ENCODE assay signal across 28 mouse cellular contexts in genomic region chr12:87319229-87319628, GRCm38 (mm10). TPM values are rescaled to one million over a fixed set of nuclear protein-coding genes. Genes with fewer than 3 reads are reported as not detected.
A peak's percentile ranks its signal among the peaks of the same experiment; 100 is the strongest.
DNase-seq lines count a peak whose midpoint lies in the region; ATAC-seq and TF ChIP-seq lines count a peak whose summit lies in the region.
"Had no signal": no experiment of that assay in that cellular context is flagged by ENCODE, and none has a peak within 500 bp of the region (broad histone marks: within the 10 kb centered on the region; RNA-seq: fewer than 3 reads in every experiment).

No protein-coding gene starts in this region.

- H3K4me1 ChIP-seq in heart, embryonic 10.5 days, result no peaks in the 10 kb centered on the region
- 0 out of 2 replicates have a peak, but pooled peaks cover 3% of the 10 kb centered on the region for H3K4me1 ChIP-seq in heart, embryonic 12.5 days (replicated peaks)
- H3K4me1 ChIP-seq in ES-E14 (ENCODE audit: control insufficient read depth in 2 of 2, insufficient read depth in 2 of 2, low read length in 2 of 2, poor library complexity in 1 of 2), result peaks cover 15 to 20% of the 10 kb centered on the region in 2 experiments
- H3K4me1 ChIP-seq: embryonic facial prominence, embryonic 13.5 days; embryonic facial prominence, embryonic 15.5 days; forebrain, embryonic 10.5 days; forebrain, embryonic 12.5 days had no signal

- WGBS in heart, embryonic 10.5 days, result 81% methylated on average over 3 of the region's 3 CpGs
- WGBS in heart, embryonic 12.5 days, result 79% methylated on average over 3 of the region's 3 CpGs

- H3K4me2 ChIP-seq in heart, embryonic 12.5 days, result no peak overlapping the region
- H3K4me2 ChIP-seq: embryonic facial prominence, embryonic 13.5 days; embryonic facial prominence, embryonic 15.5 days; forebrain, embryonic 12.5 days had no signal

- H3K36me3 ChIP-seq in heart, embryonic 10.5 days, result 0 out of 2 replicates have a peak, but pooled peaks cover 13% of the 10 kb centered on the region
- H3K36me3 ChIP-seq in heart, embryonic 12.5 days, result peaks cover 19% of the 10 kb centered on the region
- peaks cover 2% of the 10 kb centered on the region for H3K36me3 ChIP-seq in ES-E14 (ENCODE audit: control insufficient read depth, insufficient read depth, low read length, poor library complexity, severe bottlenecking)
- H3K36me3 ChIP-seq: forebrain, embryonic 12.5 days had no signal

- in situ Hi-C loops in ES-E14 (cut with MboI; ENCODE audit: low sequenced_read_pairs in 2 of 2, unreplicated experiment in 2 of 2), result no loop called here

- no peak overlapping the region for H3K9ac ChIP-seq in heart, embryonic 12.5 days
- no peak overlapping the region for H3K9ac ChIP-seq in ES-E14 (ENCODE audit: insufficient read depth, low read depth, low read length, poor library complexity, severe bottlenecking)
- H3K9ac ChIP-seq: embryonic facial prominence, embryonic 13.5 days; embryonic facial prominence, embryonic 15.5 days; forebrain, embryonic 12.5 days had no signal

- no peak overlapping the region for H3K4me3 ChIP-seq in heart, embryonic 10.5 days
- H3K4me3 ChIP-seq in heart, embryonic 12.5 days, result no peak overlapping the region
- no peak overlapping the region for H3K4me3 ChIP-seq in ES-E14 (ENCODE audit: insufficient read depth in 1 of 2, low read depth in 1 of 2, low read length in 2 of 2, poor library complexity in 1 of 2, severe bottlenecking in 1 of 2)
- H3K4me3 ChIP-seq: embryonic facial prominence, embryonic 13.5 days; embryonic facial prominence, embryonic 15.5 days; erythroblast, embryonic 14.5 days; forebrain, embryonic 10.5 days; forebrain, embryonic 12.5 days had no signal

- no peak overlapping the region for H3K27ac ChIP-seq in heart, embryonic 10.5 days
- H3K27ac ChIP-seq in heart, embryonic 12.5 days (ENCODE audit: poor library complexity, severe bottlenecking), result no peak overlapping the region
- peak overlapping the region; percentile 44; the same call in 1 of the 2 replicates for H3K27ac ChIP-seq in ES-E14 (ENCODE audit: insufficient read depth, low read depth, low read length, poor library complexity, severe bottlenecking)
- H3K27ac ChIP-seq: embryonic facial prominence, embryonic 13.5 days; embryonic facial prominence, embryonic 15.5 days; forebrain, embryonic 10.5 days; forebrain, embryonic 12.5 days had no signal

- DNase-seq in heart, embryonic 10.5 days (ENCODE audit: low spot score), result peak; percentile 45
- DNase-seq in ES-E14 (ENCODE audit: low read depth, low spot score) (no peak), ZHBTc4 (ENCODE audit: low read depth, low spot score) (peak; percentile 62)
- DNase-seq in layer of hippocampus, adult 11-12 months (ENCODE audit: low spot score), result no peak
- no peak for DNase-seq in thymus, postnatal 25 days
- DNase-seq: adrenal gland, adult 2 months; adrenal gland, postnatal 10 days; adrenal gland, postnatal 25 days; B cell, adult 2 months; cerebellum, adult 11 months; cerebellum, adult 18-20 months; cerebellum, adult 8-10 months; cerebellum, adult 9-11 months; cerebellum, postnatal 14 days; cerebellum, postnatal 36 days; embryo, embryonic 11 days had no signal

- H3K27me3 ChIP-seq in heart, embryonic 10.5 days (ENCODE audit: insufficient read depth, poor library complexity, severe bottlenecking), result no peaks in the 10 kb centered on the region
- H3K27me3 ChIP-seq in heart, embryonic 12.5 days (replicated peaks), result no peaks in the 10 kb centered on the region
- H3K27me3 ChIP-seq: CH12.LX; embryonic facial prominence, embryonic 13.5 days; embryonic facial prominence, embryonic 15.5 days; forebrain, embryonic 12.5 days had no signal

- ATAC-seq in heart, embryonic 12.5 days (ENCODE audit: insufficient number of reproducible peaks, low FRiP score), result no peak
- ATAC-seq: CD4-positive, CD25-positive, alpha-beta regulatory T cell, adult 4 months; forebrain, embryonic 14.5 days; forebrain, embryonic 16.5 days had no signal

- no peaks in the 10 kb centered on the region for H3K9me3 ChIP-seq in heart, embryonic 10.5 days
- H3K9me3 ChIP-seq in heart, embryonic 12.5 days (replicated peaks), result no peaks in the 10 kb centered on the region
- H3K9me3 ChIP-seq in ES-E14 (ENCODE audit: control insufficient read depth, insufficient read depth, low read depth, low read length), result no peaks in the 10 kb centered on the region
- H3K9me3 ChIP-seq: embryonic facial prominence, embryonic 13.5 days; embryonic facial prominence, embryonic 15.5 days; forebrain, embryonic 10.5 days; forebrain, embryonic 12.5 days had no signal

TF ChIP-seq in ES-E14, 5 proteins besides CTCF, POLR2A, EP300 and RAD21:
- TF ChIP-seq ZC3H11A (IDR thresholded peaks at IDR 0.05; ENCODE audit: borderline replicate concordance, low read depth, low read length) (no peak), MAFK (IDR thresholded peaks at IDR 0.05; ENCODE audit: insufficient read depth, low read depth, low read length) (no peak), HCFC1 (IDR thresholded peaks at IDR 0.05; ENCODE audit: borderline replicate concordance, insufficient read depth, low read length) (no peak), CHD2 (IDR thresholded peaks at IDR 0.05; ENCODE audit: low read depth, low read length) (no peak), ZNF384 (IDR thresholded peaks at IDR 0.05; ENCODE audit: low read depth, low read length) (no peak)
TF ChIP-seq in ES-E14: peak in this region for 0.

RNA-seq across cellular contexts. Expression of gene Ism2, which starts 19.7 kb away (rescaled TPM):
- polyA plus RNA-seq in heart, embryonic 10.5 days (2016; fragmentation: Nextera tagmentation; extraction: Ambion mirVana), result 0.71 and 0.84 TPM in 2 replicates
- 0.92 and 1.1 TPM in 2 replicates for polyA plus RNA-seq in heart, embryonic 12.5 days (2016; fragmentation: Nextera tagmentation; extraction: Ambion mirVana)
- 3.0 and 3.2 TPM in 2 replicates for total RNA-seq in ES-E14 (2012; rRNA removed)
- total RNA-seq: adrenal gland, adult 2 months; adrenal gland, postnatal 25 days; common myeloid progenitor, adult 5-6 weeks; MEL had no signal
- polyA plus RNA-seq: CD4-positive, CD25-positive, alpha-beta regulatory T cell, adult 4 months; erythroblast, embryonic 14.5 days had no signal

RNA-seq across cellular contexts. Expression of gene Ahsa1, which starts 53.0 kb away (rescaled TPM):
- polyA plus RNA-seq in heart, embryonic 10.5 days (2016; fragmentation: Nextera tagmentation; extraction: Ambion mirVana), result 237 and 277 TPM in 2 replicates
- polyA plus RNA-seq in heart, embryonic 12.5 days (2016; fragmentation: Nextera tagmentation; extraction: Ambion mirVana), result 190 and 196 TPM in 2 replicates
- total RNA-seq in ES-E14 (2012; rRNA removed), result 224 and 305 TPM in 2 replicates

RNA-seq across cellular contexts. Expression of gene Vipas39, which starts 53.2 kb away (rescaled TPM):
- polyA plus RNA-seq in heart, embryonic 10.5 days (2016; fragmentation: Nextera tagmentation; extraction: Ambion mirVana), result 37.4 and 39.7 TPM in 2 replicates
- 29.6 and 31.8 TPM in 2 replicates for polyA plus RNA-seq in heart, embryonic 12.5 days (2016; fragmentation: Nextera tagmentation; extraction: Ambion mirVana)
- total RNA-seq in ES-E14 (2012; rRNA removed), result 29.8 and 36.3 TPM in 2 replicates

Comparison
In these comparisons a context has a peak if more than half of its experiments do, and no peak if none do; other contexts are left out.
1. DNase-seq: peak in heart, embryonic 10.5 days (single experiment) and ZHBTc4 (single experiment); none in ES-E14 (single experiment), layer of hippocampus, adult 11-12 months (single experiment) and thymus, postnatal 25 days (single experiment).